Mouse (Mus musculus) natural killer cell, adult 2 months (primary cell): Measurements from ENCODE around the gene Ina.
"Not testable (repeated sequence)": the region's sequence is repeated elsewhere in the genome, so short reads cannot be mapped to it uniquely, and the experiment has no call there.

Source experiments
- DNase-seq, 2 experiments: peaks; one replicate each; pipeline ENCODE4 v3.0.0; 2022; ENCODE audit warnings: low spot score in 2 of 2

Gene Ina

DNA sequence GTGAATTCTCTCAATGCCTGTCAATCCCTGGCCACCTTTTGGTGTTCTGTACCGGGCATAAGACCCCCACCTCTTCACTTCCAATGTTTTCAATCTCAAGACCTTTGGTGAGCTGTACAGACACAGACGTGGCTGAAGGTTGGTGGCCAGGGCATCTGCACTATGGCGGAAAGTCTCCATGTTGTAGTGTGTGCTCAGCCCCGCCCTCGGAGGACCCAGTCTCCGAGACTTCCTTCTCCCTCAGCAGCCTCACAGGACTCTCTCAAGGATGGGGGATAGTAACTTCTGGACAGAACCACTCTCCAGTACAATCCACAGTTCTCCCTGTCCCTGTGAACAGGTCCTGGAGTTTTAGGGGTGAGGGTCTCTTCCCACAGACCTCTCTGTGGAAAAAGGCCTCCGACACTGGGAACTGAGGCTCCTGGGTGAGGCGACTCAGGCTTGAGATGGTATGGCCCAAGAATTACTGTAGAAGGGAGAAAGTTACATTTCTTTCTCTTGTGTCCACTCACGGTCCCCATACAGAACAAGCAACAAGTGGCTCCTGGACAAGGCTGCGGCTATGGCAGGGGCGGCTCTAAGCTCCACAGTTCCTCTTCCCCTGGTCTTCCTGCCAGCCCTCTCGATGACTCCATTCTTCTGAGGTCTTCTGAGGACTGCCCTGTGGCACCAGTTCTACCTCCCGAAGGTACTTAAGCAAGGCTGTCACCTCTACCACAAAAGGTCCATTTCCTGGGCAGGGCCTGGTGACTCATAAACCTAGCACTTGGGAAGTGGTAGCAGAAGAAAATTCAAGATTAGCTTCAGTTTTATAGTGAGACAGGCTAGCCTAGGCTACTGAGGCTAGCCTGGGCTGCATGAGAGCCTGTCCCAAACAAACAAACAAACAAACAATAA, 29.5 kb upstream of the Ina start:
- DNase-seq, result peak; percentile 56 to 69

DNA sequence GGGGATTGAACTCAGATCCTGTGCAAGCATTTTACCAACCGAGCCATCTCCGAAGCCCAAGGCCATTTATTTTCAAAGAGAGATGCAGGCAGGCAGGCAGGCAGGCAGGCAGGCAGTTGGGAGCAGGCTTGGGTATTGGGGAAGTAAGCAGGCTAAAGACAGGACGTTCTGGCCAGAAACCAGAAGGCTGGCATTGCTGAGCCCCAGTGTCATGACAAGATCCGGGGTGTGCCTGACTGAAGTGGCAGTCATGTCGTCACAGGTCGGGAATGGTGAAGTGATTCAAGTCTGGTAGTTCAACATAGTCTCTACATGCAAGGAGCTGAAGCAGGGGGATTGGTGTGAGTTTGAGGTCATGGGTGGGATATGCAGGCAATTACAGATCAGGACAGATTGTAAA, 26.9 kb upstream of the Ina start:
- DNase-seq, result no peak

DNA sequence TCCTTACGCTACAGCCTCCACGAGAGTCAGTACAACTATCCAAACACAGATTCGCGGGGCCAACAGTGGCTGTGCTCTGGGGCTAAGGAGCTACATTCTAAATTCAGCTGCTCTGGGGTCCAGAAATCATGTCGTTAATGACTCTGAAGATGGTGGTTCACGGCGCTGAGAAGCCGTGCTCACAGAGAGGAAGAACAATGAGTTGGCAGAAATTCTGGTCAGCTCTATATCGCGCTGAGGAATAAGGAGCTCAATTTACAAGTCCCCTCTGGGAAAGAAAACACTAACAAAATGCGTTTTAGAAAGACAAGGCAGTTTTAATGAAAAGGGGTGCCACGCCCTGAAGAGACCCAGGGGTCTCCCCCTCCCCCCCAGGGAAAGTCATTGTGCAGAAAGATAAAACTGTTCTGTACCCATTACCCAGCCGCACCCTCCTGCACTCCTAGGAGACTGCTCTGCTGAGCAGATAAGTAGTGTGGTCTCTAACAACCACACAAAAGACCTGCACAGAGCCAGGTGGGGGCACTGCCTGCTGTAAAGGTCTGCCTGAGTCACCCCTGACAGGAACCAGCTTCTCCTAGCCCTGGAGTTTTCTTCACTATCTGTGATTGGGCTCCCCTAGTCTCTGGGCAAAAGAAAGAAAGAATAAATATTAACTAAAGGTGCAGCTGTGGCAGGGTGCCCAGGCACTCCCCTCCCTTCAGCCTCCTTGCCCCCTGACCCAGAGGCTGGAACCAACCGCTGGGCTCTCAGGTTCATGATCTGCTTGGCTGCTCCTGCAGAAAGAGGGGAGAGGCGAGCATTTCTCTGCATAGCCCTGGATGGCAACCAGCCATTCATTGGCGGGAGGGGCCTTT, 26.0 kb upstream of the Ina start:
- no peak for DNase-seq

DNA sequence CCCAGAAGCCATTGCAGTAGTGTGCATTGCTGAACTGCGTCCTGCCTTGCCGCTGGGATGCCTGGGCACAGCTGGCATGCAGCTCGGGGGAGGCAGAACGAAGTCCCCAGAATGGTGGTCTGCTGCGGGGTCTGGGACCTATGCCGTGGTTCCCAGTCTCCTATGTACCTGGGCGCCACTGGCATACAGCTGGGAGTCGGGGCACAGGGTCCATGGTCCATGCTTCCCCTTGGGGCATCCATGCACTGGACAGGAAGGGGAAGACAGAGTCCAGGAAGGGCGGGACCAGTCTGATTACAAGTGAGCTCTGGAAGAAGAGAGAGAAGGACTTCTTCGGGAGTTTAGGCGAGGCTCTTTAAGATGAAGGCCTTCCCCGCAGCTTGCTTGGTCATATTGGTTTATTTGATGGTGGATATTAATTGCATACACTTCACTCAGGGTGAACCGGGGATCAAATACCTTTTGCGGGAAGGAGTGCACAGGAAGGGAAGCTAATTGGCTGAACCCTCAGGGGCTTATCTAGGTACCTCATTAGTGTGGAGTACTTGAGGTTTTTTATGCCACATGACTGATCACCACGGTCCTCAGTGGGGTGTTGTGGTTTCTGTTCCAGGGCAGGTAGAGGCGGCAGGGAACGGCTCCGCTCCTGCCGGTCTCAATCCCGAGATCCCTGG, 24.9 kb upstream of the Ina start:
- no peak for DNase-seq

DNA sequence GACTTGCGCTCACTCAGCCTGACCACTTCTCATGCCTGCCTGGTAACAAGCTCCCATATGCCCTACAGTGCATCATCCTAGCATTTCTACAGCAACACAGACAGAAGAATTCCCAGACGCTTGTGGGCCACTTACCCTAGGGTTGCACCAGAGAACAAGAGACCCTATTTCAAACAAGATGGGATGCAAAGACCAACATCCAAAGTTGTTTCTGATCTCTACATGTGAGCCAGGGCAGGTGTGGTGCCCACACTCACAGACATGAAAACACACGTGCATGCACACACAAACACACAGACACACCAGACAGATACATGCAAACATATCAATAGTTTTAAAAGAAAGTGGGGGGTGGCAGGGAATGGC, 24.4 kb upstream of the Ina start:
- DNase-seq, result no peak

DNA sequence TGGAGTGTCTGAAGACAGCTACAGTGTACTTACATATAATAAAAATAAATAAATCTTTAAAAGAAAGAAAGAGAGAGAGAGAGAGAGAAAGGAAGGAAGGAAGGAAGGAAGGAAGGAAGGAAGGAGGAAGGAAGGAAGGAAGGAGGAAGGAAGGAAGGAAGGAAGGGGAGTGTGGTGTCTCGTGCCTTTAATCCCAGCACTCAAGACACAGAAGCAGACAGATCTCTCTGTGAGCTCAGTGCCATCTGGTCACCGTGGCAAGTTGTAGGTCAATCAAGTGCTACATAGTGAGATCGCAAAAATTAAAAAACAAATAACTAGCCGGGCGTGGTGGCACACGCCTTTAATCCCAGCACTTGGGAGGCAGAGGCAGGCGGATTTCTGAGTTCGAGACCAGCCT, 23.9 kb upstream of the Ina start:
- not testable (repeated sequence) for DNase-seq

DNA sequence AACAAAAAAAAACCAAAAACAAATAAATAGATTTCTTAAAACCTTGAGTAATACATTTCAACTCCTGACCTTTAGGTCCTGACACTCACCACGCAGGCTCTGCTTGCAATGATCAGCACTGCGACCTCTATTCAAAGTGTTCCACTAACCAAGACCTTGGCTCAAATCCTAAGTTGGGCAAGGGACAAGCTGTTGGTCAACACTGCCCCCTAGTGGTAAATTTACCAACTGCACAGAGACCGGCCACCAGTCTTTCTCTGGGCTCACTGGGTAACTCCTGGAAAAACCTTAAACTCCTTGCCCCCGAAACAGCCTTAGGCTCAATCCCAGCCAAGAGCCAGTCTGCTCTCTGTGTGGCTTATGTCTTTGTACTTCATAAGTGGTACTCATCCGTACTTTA, 23.4 kb upstream of the Ina start:
- DNase-seq, result peak; percentile 78 to 82

DNA sequence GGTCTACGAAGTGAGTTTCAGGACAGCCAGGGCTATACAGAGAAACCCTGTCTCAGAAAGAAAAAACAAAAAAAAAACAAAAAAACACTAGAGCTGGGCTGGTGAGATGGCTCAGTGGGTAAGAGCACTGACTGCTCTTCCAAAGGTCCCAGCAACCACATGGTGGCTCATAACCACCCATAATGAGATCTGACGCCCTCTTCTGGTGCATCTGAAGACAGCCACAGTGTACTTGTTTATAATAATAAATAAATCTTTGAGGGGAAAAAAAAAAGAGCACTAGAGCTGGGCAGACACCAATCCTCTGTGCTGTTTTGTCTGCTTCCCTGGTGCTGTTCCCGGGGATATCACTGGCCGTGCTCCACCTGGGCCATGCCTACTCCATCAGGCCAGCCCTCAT, 22.2 kb upstream of the Ina start:
- DNase-seq, result not testable (repeated sequence)

DNA sequence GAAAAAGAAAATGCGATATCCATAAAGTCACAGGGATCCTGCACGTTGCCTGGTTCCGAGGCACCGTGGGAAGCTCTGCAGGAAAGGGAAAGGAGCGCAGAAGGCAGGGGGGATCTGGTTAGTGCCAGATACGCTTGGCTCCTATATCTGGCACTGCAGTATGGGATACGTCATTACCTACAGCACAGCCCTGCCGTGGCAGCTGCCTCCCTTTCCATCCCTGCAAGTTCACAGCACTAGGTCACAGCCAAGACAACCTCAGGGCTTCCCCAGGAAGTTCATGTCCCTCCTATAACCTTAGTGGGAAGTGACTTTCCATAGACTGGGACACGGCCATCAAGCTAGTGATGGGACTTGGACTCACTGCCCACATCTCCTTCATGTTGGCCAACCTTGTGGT, 18.4 kb upstream of the Ina start:
- no peak for DNase-seq

DNA sequence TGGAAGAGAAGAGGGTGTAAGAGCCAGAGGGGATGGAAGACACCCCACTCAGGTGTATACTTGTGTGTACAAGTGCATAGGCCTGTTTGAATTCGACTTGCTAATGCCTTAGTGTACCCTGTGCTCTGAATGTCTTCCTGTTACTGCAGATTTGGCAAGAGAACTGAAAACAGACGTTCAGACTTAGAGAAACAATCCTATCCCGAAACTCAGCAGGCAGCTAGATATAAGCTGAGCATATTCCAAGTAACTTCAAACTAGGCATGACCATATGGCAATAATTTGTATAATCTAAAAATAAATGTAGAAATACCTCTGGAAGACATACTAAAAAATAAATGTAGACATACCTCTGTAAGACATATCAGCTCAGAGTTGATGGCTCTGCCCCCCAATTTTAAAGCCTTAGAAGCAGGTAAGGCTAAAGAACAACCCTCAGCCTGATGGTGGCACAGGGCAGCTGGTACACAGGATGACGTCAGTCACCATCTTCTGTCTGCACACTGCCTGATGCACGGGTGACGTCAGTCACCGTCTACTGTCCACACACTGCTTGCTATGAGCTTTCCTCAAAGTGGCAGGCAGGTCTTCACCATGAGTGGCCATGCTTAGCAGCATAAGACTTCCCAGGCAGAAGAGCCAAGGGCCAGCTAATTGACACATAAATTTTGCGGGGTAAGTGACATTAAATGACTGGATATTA, 16.2 kb upstream of the Ina start:
- DNase-seq, result no peak

DNA sequence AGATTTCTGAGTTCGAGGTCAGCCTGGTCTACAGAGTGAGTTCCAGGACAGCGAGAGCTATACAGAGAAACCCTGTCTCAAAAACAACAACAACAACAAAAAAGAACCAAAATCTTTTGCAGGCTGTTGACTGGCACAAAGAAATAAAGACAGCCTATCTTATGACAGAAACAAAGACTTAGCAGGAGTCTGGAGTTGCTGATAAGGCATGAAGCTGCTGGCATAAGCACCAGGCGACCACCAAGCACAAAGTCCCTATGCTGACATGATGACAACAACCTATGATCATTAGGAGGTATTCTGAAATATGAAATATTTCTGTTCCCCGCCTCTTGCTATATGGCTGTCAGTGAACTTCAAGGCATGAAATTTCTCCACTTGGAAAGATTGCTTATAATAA, 15.5 kb upstream of the Ina start:
- no peak for DNase-seq

DNA sequence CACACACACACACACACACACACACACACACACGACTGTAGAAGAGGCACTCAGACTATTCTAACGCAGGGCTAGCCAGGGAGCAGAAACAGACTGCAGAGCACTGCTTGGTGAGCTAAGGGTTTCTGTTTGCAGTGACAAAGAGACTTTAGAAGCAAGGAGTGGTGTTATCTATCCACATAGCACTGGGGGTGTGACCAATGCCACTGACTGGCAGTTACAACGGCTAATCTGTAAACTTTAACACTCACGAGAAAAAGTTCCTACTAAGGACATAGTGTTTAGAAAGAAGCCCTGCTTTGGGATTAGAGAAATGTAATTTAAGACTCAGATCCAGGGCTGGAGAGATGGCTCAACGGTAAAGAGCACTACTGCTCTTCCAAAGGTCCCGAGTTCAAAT, 14.7 kb upstream of the Ina start:
- DNase-seq, result no peak

DNA sequence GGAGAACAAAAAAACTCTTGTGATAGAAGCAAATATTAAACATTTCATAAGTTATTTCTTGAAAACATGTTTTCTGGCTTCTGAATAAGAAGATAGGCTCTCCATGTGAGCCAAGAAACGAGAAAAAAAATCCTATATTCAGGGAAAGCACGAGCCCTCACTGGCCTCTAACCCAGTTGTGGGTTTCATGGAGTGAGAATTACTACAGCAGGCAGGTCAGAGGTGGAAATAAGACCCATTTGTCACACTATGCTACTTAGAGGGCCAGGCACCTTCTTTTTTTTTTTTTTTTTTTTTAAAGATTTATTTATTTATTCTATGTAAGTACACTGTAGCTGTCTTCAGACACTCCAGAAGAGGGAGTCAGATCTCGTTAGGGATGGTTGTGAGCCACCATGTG, 14.1 kb upstream of the Ina start:
- DNase-seq, result not testable (repeated sequence)

DNA sequence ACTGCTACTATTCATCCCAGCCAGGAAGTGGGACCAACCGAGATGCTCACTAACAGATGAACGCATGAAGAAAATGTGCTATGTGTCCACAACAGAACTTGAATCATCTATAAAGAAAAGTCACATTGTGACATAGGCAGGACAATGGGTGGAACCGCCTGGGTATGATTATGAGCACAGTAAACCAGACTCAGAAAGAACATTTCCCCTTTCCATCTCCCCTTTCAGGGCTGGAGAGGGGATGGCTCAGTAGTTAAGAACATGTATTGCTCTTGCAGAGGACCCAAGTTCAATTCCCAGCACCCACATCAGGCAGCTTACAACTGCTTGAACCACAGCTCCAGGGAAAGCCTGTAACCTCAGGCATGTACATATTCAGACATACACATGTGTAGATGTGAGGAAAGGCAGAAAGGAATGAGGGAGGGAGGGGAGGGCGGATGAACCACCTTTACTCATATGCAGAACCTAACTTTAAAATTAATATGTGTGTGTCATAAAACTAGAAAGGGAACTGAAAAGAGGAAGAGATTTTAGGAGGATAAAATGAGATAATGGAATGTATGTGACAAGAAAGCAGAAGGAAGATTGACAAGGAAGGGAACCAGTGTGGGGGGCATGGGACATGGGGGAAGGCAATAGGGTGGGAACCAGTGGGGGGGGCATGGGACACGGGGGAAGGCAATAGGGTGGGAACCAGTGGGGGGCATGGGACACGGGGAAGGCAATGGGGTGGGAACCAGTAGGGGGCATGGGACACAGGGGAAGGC, 10.6 kb upstream of the Ina start:
- DNase-seq, result no peak

DNA sequence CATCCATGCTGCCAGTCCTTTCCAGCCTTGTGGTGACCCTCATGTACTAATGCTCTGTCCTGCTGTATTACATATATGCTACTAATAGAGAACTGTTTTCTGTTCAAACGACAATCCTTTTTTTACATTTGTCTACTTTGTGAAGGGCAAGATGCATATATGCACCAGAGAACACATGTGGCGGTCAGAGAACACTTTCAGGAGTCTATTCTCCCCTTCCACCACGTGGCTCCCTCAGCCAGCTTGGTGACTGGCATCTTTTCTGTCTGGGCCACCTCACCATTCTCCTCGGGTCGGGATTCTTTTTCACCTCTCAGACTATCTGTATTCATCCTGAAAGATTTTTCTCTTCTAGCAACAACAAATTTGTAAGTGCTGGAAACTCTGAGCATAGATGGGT, 8.6 kb upstream of the Ina start:
- no peak for DNase-seq

DNA sequence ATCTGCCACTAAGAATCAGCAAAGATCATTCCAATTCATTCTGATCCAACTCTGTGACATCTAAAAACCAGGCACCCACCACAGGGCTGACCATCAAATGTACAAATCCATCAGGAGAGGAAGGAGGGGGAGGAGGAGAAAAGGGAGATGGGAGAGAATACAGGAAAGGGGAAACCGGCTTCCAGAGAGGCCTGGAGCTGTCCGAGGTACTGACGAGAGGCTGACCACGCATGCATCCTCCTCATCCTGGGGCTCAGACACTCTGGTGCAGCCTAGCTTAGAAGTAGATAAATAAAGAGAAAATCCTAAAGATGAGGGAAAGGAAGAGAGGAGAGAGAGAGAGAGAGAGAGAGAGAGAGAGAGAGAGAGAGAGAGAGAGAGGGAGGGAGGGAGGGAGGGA, 8.2 kb upstream of the Ina start:
- DNase-seq, result no peak

DNA sequence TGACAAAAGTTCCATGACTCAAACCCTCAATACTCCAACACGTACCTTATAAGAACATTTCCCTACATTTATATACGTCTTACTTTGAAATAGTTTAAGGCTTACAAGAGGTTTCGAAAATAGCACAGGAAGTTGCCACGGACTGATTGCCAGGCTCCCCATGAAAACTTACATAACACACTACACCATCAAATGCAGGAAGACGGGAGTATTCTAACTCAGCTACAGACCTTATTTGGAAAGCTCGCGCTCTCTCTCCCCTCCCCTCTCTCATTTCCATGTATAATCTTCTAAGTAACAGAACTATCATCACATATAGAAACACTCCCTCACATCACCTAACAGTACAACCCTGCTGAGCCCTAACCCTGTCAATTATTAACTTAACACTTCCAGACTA, 5.1 kb upstream of the Ina start:
- no peak for DNase-seq

DNA sequence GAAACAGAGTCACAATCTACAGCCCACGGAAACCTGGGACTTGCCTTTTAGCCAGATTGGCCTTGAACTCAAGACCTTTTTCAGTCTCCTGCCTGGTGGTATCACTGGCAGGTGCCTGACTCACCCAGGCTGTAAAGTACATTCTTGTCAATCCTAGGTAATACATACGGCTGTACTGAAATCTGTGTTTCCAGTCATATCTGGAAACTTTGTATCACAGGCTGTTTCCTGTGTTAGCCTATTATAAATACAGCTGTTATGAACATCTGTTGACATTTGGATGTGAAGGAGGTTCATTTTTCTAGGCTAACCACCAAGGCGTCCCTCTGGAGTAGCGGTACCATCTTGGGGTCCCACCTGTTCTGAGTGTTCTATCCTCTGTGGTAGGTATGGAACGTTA, 4.6 kb upstream of the Ina start:
- DNase-seq, result no peak

DNA sequence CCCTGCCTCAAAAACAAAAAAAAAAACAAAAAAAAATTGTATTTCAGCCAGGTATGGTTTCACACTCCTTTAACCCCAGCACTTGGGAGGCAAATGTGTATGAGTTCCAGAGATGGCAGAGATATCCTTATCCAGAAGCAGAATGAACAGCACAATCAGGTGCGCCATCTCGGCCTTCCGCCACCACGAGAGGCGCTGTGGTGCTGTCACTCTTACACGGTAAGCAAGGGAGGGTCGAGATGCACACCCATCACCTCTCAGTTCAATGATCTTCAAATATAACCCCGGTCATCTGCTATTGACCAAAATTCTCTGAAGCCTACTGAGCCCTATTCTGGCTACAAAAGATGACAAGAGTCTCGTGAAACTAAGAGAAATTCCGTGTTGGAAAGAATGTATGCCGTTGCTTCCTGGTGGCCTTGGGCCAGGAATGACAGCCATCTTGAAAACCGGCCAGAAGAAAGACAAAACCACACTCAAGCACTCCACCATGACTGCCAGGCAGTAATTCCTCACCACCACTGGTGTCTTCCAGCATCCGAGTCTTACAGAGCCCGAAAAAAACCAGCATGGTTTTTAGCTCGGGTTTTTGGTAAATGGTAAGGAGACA, 1.9 kb upstream of the Ina start:
- DNase-seq, result no peak

DNA sequence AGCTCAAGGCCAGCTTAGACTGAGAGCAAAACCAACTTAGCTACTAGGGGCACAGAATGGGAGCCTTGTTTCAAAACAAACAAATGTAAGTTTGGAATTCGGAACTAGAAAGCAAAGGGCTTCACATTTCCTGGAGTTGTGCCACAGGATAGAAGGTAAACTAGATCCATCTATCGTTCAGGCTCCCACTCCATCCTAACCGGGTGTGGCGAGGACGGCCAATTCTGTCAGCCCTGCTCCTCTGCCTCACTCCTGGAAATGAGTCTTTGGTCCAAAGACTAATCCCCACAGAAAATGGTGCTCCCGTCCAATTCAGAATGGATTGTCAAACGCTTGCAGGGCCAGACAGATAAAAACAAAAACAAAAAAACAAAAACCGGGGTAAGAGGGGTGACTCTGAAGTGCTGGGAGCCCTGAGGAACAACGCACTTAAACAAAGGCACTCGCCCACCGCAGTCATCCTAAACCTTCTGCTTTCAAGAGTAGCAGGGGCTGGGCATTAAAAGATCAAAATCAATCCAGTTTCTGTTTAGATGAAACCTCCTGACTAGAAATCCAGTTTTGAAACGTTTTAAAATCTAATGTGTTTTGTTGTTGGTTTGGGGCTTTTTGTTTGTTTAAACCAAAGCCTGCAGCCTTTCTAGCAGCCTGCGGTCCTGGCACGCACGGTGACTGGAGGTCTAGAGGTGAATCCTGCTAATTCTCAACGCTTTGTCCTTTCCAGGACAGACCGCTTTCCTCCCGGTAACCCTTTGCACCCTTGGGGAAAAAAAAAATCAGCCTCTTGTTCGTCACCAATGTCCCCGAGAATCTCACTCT, 949 bp upstream of the Ina start:
- no peak for DNase-seq
